Mouse (Mus musculus): Measurements from ENCODE around the gene Farp1. TPM values are rescaled to one million over a fixed set of nuclear protein-coding genes. Genes with fewer than 3 reads are reported as not detected.

The Farp1 gene
- polyA plus RNA-seq, 1 experiment from 2014 or later = 0.11 TPM

- Histone ChIP-seq H3K27ac (no peak overlapping the region), H3K36me3 (ENCODE audit: inconsistent target) (no peaks in the 10 kb centered on the region), H3K79me2 (ENCODE audit: inconsistent target) (no peaks in the 10 kb centered on the region), H3K4me3 (ENCODE audit: inconsistent target) (no peak overlapping the region)
- WGBS (ENCODE audit: missing documents) = 89% methylated on average over 4 of the region's 5 CpGs
These were observed 38.3 kb downstream of the Farp1 start for GRCm38 (mm10) chr14:121073093-121073866.

GRCm38 (mm10) chr14:121074197-121074734 lies 39.3 kb downstream of the Farp1 start:
- Histone ChIP-seq H3K36me3 (ENCODE audit: inconsistent target) (no peaks in the 10 kb centered on the region), H3K27ac (no peak overlapping the region), H3K4me3 (ENCODE audit: inconsistent target) (no peak overlapping the region), H3K79me2 (ENCODE audit: inconsistent target) (no peaks in the 10 kb centered on the region)
- WGBS (ENCODE audit: missing documents) = 89% methylated on average over 2 of the region's 2 CpGs

GRCm38 (mm10) chr14:121080739-121081138 lies 45.7 kb downstream of the Farp1 start:
- WGBS (ENCODE audit: missing documents) = 88% methylated on average over 5 of the region's 5 CpGs
- Histone ChIP-seq H3K79me2 (ENCODE audit: inconsistent target) (no peaks in the 10 kb centered on the region), H3K27ac (no peak overlapping the region), H3K4me3 (ENCODE audit: inconsistent target) (no peak overlapping the region), H3K36me3 (ENCODE audit: inconsistent target) (no peaks in the 10 kb centered on the region)

GRCm38 (mm10) chr14:121082341-121082740 lies 47.3 kb downstream of the Farp1 start:
- no peak overlapping the region for H3K4me3 ChIP-seq (ENCODE audit: inconsistent target)
- H3K79me2 ChIP-seq (ENCODE audit: inconsistent target) = no peaks in the 10 kb centered on the region
- WGBS (ENCODE audit: missing documents) = 47% methylated on average over 7 of the region's 7 CpGs

GRCm38 (mm10) chr14:121082793-121083192 lies 47.8 kb downstream of the Farp1 start:
- WGBS (ENCODE audit: missing documents) = 78% methylated on average over 2 of the region's 2 CpGs
- H3K27ac ChIP-seq = no peak overlapping the region
- H3K36me3 ChIP-seq (ENCODE audit: inconsistent target) = no peaks in the 10 kb centered on the region

More at GRCm38 (mm10) chr14:121082341-121082740, 47.3 kb downstream of the Farp1 start:
- Histone ChIP-seq H3K36me3 (ENCODE audit: inconsistent target) (no peaks in the 10 kb centered on the region), H3K27ac (no peak overlapping the region)

GRCm38 (mm10) chr14:121083352-121083751 lies 48.4 kb downstream of the Farp1 start:
- 94% methylated on average over 3 of the region's 3 CpGs for WGBS (ENCODE audit: missing documents)
- Histone ChIP-seq H3K27ac (no peak overlapping the region), H3K36me3 (ENCODE audit: inconsistent target) (no peaks in the 10 kb centered on the region), H3K79me2 (ENCODE audit: inconsistent target) (no peaks in the 10 kb centered on the region), H3K4me3 (ENCODE audit: inconsistent target) (no peak overlapping the region)

More at GRCm38 (mm10) chr14:121082793-121083192, 47.8 kb downstream of the Farp1 start:
- no peaks in the 10 kb centered on the region for H3K79me2 ChIP-seq (ENCODE audit: inconsistent target)
- no peak overlapping the region for H3K4me3 ChIP-seq (ENCODE audit: inconsistent target)

- Histone ChIP-seq H3K4me3 (ENCODE audit: inconsistent target) (no peak overlapping the region), H3K36me3 (ENCODE audit: inconsistent target) (no peaks in the 10 kb centered on the region), H3K27ac (no peak overlapping the region), H3K79me2 (ENCODE audit: inconsistent target) (no peaks in the 10 kb centered on the region)
- WGBS (ENCODE audit: missing documents) = 96% methylated on average over 4 of the region's 9 CpGs
These were observed 57.5 kb downstream of the Farp1 start for GRCm38 (mm10) chr14:121092517-121092916.

- Histone ChIP-seq H3K79me2 (ENCODE audit: inconsistent target) (no peaks in the 10 kb centered on the region), H3K4me3 (ENCODE audit: inconsistent target) (no peak overlapping the region), H3K36me3 (ENCODE audit: inconsistent target) (no peaks in the 10 kb centered on the region), H3K27ac (no peak overlapping the region)
- 92% methylated on average over 6 of the region's 6 CpGs for WGBS (ENCODE audit: missing documents)
These were observed 58.9 kb downstream of the Farp1 start for GRCm38 (mm10) chr14:121093860-121094259.

GRCm38 (mm10) chr14:121097640-121098435 lies 62.8 kb downstream of the Farp1 start:
- Histone ChIP-seq H3K79me2 (ENCODE audit: inconsistent target) (no peaks in the 10 kb centered on the region), H3K4me3 (ENCODE audit: inconsistent target) (no peak overlapping the region), H3K36me3 (ENCODE audit: inconsistent target) (no peaks in the 10 kb centered on the region), H3K27ac (no peak overlapping the region)
- WGBS (ENCODE audit: missing documents) = 94% methylated on average over 12 of the region's 12 CpGs

- H3K4me3 ChIP-seq (ENCODE audit: inconsistent target) = no peak overlapping the region
- no peaks in the 10 kb centered on the region for H3K79me2 ChIP-seq (ENCODE audit: inconsistent target)
- 86% methylated on average over 8 of the region's 8 CpGs for WGBS (ENCODE audit: missing documents)
- H3K36me3 ChIP-seq (ENCODE audit: inconsistent target) = no peaks in the 10 kb centered on the region
- no peak overlapping the region for H3K27ac ChIP-seq
These were observed 64.1 kb downstream of the Farp1 start for GRCm38 (mm10) chr14:121099120-121099519.

GRCm38 (mm10) chr14:121099876-121100275 lies 64.9 kb downstream of the Farp1 start:
- Histone ChIP-seq H3K27ac (no peak overlapping the region), H3K79me2 (ENCODE audit: inconsistent target) (no peaks in the 10 kb centered on the region), H3K4me3 (ENCODE audit: inconsistent target) (no peak overlapping the region), H3K36me3 (ENCODE audit: inconsistent target) (no peaks in the 10 kb centered on the region)
- WGBS (ENCODE audit: missing documents) = 79% methylated on average over 2 of the region's 2 CpGs

GRCm38 (mm10) chr14:121100829-121101228 lies 65.8 kb downstream of the Farp1 start:
- Histone ChIP-seq H3K79me2 (ENCODE audit: inconsistent target) (no peaks in the 10 kb centered on the region), H3K36me3 (ENCODE audit: inconsistent target) (no peaks in the 10 kb centered on the region), H3K27ac (no peak overlapping the region), H3K4me3 (ENCODE audit: inconsistent target) (no peak overlapping the region)
- 54% methylated on average over 2 of the region's 2 CpGs for WGBS (ENCODE audit: missing documents)

- no peak overlapping the region for H3K4me3 ChIP-seq (ENCODE audit: inconsistent target)
- no peaks in the 10 kb centered on the region for H3K79me2 ChIP-seq (ENCODE audit: inconsistent target)
- H3K27ac ChIP-seq = no peak overlapping the region
- H3K36me3 ChIP-seq (ENCODE audit: inconsistent target) = no peaks in the 10 kb centered on the region
- WGBS (ENCODE audit: missing documents) = 88% methylated on average over 5 of the region's 5 CpGs
These were observed 66.5 kb downstream of the Farp1 start for GRCm38 (mm10) chr14:121101531-121101930.

GRCm38 (mm10) chr14:121102599-121102998 lies 67.6 kb downstream of the Farp1 start:
- Histone ChIP-seq H3K79me2 (ENCODE audit: inconsistent target) (no peaks in the 10 kb centered on the region), H3K36me3 (ENCODE audit: inconsistent target) (no peaks in the 10 kb centered on the region), H3K27ac (no peak overlapping the region), H3K4me3 (ENCODE audit: inconsistent target) (no peak overlapping the region)
- WGBS (ENCODE audit: missing documents) = 92% methylated on average over 5 of the region's 5 CpGs

GRCm38 (mm10) chr14:121103459-121103858 lies 68.5 kb downstream of the Farp1 start:
- Histone ChIP-seq H3K36me3 (ENCODE audit: inconsistent target) (no peaks in the 10 kb centered on the region), H3K27ac (no peak overlapping the region), H3K4me3 (ENCODE audit: inconsistent target) (no peak overlapping the region), H3K79me2 (ENCODE audit: inconsistent target) (no peaks in the 10 kb centered on the region)
- WGBS (ENCODE audit: missing documents) = 91% methylated on average over 9 of the region's 9 CpGs

Data from macrophage (primary cell).